Mouse (Mus musculus): ENCODE data around the gene Rab24.

DNA sequence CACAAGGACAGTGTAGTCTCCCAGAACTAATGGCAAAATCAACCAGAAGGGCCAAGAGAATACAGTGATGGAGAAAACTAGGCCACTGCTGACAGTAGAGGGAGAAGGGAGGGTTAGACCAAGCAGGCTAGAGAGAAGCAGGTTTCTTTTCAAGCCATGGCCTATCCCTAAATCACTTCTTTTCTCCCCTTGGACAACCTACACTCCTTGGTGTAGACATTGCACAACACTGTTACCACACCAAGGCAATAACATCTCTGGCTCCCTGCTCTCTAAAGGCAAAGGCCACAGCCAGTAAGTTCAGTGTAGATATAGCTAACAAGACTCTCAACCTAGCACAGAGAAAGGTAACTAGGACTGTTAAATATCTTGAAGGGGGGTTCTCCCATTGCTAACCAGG lies 39.4 kb upstream of the Rab24 start:
- TF ChIP-seq POLR2A (IDR thresholded peaks at IDR 0.05; ENCODE audit: low read depth, low read length) (no peak), CTCF (IDR thresholded peaks at IDR 0.05; ENCODE audit: extremely low read depth, insufficient read length, insufficient replicate concordance, low read depth, low read length) (no peak)
